Mouse (Mus musculus) gastrocnemius, adult 18-20 months (tissue): ENCODE data around the gene Ndufa4l2. TPM values are rescaled to one million over a fixed set of nuclear protein-coding genes. Genes with fewer than 3 reads are reported as not detected.

Experiments
- total RNA-seq, 2 experiments: library from RNA; stranded (reverse); gene quantifications; 2 replicates each; pipeline ENCODE4 v1.2.3; 2021

Ndufa4l2 gene
- total RNA-seq, 2 experiments from 2014 or later = 10.1 to 13.7 TPM

Other genes starting within 250 kb of the Ndufa4l2 start
- gene Dctn2, start 248.6 kb upstream of the Ndufa4l2 start, total RNA-seq = 10 to 100 TPM; 96.1 to 97.2 TPM
- 10 to 100 TPM; 14.6 to 15.7 TPM for gene Mbd6, start 225.9 kb upstream of the Ndufa4l2 start, total RNA-seq
- gene Mars, start 203.2 kb upstream of the Ndufa4l2 start, total RNA-seq = 10 to 100 TPM; 67.5 to 68.8 TPM
- gene Arhgap9, start 193.0 kb upstream of the Ndufa4l2 start, total RNA-seq = under 1 TPM; 0.46 to 0.83 TPM
- gene Gli1, start 173.0 kb upstream of the Ndufa4l2 start, total RNA-seq = under 1 TPM; 0.41 to 0.74 TPM
- not detected for gene Inhbe, start 160.6 kb upstream of the Ndufa4l2 start, total RNA-seq
- not detected for gene Inhbc, start 144.5 kb upstream of the Ndufa4l2 start, total RNA-seq
- 100 to 1,000 TPM; 133 to 135 TPM for gene R3hdm2, start 134.6 kb upstream of the Ndufa4l2 start, total RNA-seq
- gene Stac3, start 13.3 kb upstream of the Ndufa4l2 start, total RNA-seq = 100 to 1,000 TPM; 381 to 402 TPM
- 10 to 100 TPM; 25.8 to 25.9 TPM for gene Shmt2, start 7.5 kb downstream of the Ndufa4l2 start, total RNA-seq
- under 1 TPM; 0.14 to 0.36 TPM for gene Nxph4, start 19.6 kb downstream of the Ndufa4l2 start, total RNA-seq
- 10 to 100 TPM; 40.8 to 43.4 TPM for gene Lrp1, start 106.2 kb downstream of the Ndufa4l2 start, total RNA-seq
- 10 to 100 TPM; 16.0 to 17.9 TPM for gene Stat6, start 128.0 kb downstream of the Ndufa4l2 start, total RNA-seq
- gene Nemp1, start 151.9 kb downstream of the Ndufa4l2 start, total RNA-seq = 1 to 10 TPM; 2.5 to 2.7 TPM
- 1 to 10 TPM; 3.4 to 3.5 TPM for gene Nab2, start 153.6 kb downstream of the Ndufa4l2 start, total RNA-seq
- gene Myo1a, start 190.2 kb downstream of the Ndufa4l2 start, total RNA-seq = not detected
- not detected for gene Tac2, start 209.5 kb downstream of the Ndufa4l2 start, total RNA-seq
- 1 to 10 TPM; 6.3 to 6.6 TPM for gene Zbtb39, start 224.6 kb downstream of the Ndufa4l2 start, total RNA-seq
- gene Gpr182, start 236.8 kb downstream of the Ndufa4l2 start, total RNA-seq = under 1 TPM; 0.14 to 0.25 TPM
- gene Rdh1, start 244.8 kb downstream of the Ndufa4l2 start, total RNA-seq = not detected
- gene Rdh16f1, start 244.8 kb downstream of the Ndufa4l2 start, total RNA-seq = under 1 TPM; 0.30 to 0.31 TPM